Mouse (Mus musculus) limb, embryonic 14.5 days (tissue): ENCODE results near the gene Tmem259. TPM values are rescaled to one million over a fixed set of nuclear protein-coding genes. Genes with fewer than 3 reads are reported as not detected.

ENCODE experiments used
- ATAC-seq: fragments of 200-750 bp; cut with Nextera tagmentation; 2 replicates; pipeline ENCODE4 v1.8.0; 2017; ENCODE audit warnings: low read depth, moderate number of reproducible peaks, moderate TSS enrichment; ENCODE audit not compliant: low FRiP score
- DNase-seq: peaks from one replicate; pipeline ENCODE4 v3.0.0-alpha.2; 2015; ENCODE audit warnings: low spot score
- H3K27ac ChIP-seq: fragments of 300-500 bp; sonication (generic); replicated peaks from 2 replicates; pipeline ENCODE4 v1.5.1; 2014; ENCODE audit warnings: low read depth, mild to moderate bottlenecking, low read length, moderate library complexity, mixed read lengths
- H3K27me3 ChIP-seq: fragments of 300-500 bp; sonication (generic); 2 replicates; pipeline ENCODE4 v1.6.1; 2014; ENCODE audit warnings: low read length, mixed read lengths; ENCODE audit not compliant: control insufficient read depth, insufficient read depth
- H3K36me3 ChIP-seq: fragments of 300-500 bp; sonication (generic); 2 replicates; pipeline ENCODE4 v1.6.1; 2014; ENCODE audit warnings: mild to moderate bottlenecking, low read length, moderate library complexity, mixed read lengths; ENCODE audit not compliant: control insufficient read depth, insufficient read depth
- H3K4me1 ChIP-seq: fragments of 300-500 bp; sonication (generic); 2 replicates; pipeline ENCODE4 v1.6.1; 2014; ENCODE audit warnings: antibody characterized with exemption, low read length, mixed read lengths; ENCODE audit not compliant: control insufficient read depth, insufficient read depth
- H3K4me2 ChIP-seq: fragments of 300-500 bp; sonication (generic); replicated peaks from 2 replicates; pipeline ENCODE4 v1.6.1; 2014; ENCODE audit warnings: low read depth, mild to moderate bottlenecking, low read length, moderate library complexity; ENCODE audit not compliant: severe bottlenecking
- H3K4me3 ChIP-seq: fragments of 300-500 bp; sonication (generic); replicated peaks from 2 replicates; pipeline ENCODE4 v1.5.1; 2014; ENCODE audit warnings: low read length
- H3K9ac ChIP-seq: fragments of 300-500 bp; sonication (generic); 2 replicates; pipeline ENCODE4 v1.6.1; 2014; ENCODE audit warnings: mild to moderate bottlenecking, low read depth, low read length, moderate library complexity; ENCODE audit not compliant: severe bottlenecking
- H3K9me3 ChIP-seq: fragments of 300-500 bp; sonication (generic); 2 replicates; pipeline ENCODE4 v1.6.1; 2016; ENCODE audit warnings: low read length; ENCODE audit not compliant: control insufficient read depth
- POLR2A ChIP-seq: fragments of 200-500 bp; IDR thresholded peaks from 2 replicates; pipeline ENCODE4 v1.8.0; 2012; ENCODE audit warnings: inconsistent platforms, mild to moderate bottlenecking, moderate library complexity, borderline replicate concordance; ENCODE audit not compliant: insufficient read depth, insufficient read length; ENCODE audit errors: extremely low read depth
- WGBS: fragments of 180-500 bp; shearing (Covaris S2); extraction: QIAGEN DNeasy Blood & Tissue Kit; methylation state at CpG from one replicate; pipeline ENCODE4 v1.1.7; 2014; 5-methylcytosine and 5-hydroxymethylcytosine counted together
- polyA plus RNA-seq, 2 experiments: library from polyadenylated mRNA; depleted of rRNA in 1 of 2; stranded (reverse) in 1 of 2; unstranded in 1 of 2; fragments of >200 nt; fragmentation: Nextera tagmentation in 1 of 2; extraction: Ambion mirVana in 1 of 2; gene quantifications; 2 replicates each; pipeline versions ENCODE4 v1.2.1 to v1.2.3; 2012 to 2014

The Tmem259 gene
- polyA plus RNA-seq, 2 experiments = 24.5 to 260 TPM

DNA sequence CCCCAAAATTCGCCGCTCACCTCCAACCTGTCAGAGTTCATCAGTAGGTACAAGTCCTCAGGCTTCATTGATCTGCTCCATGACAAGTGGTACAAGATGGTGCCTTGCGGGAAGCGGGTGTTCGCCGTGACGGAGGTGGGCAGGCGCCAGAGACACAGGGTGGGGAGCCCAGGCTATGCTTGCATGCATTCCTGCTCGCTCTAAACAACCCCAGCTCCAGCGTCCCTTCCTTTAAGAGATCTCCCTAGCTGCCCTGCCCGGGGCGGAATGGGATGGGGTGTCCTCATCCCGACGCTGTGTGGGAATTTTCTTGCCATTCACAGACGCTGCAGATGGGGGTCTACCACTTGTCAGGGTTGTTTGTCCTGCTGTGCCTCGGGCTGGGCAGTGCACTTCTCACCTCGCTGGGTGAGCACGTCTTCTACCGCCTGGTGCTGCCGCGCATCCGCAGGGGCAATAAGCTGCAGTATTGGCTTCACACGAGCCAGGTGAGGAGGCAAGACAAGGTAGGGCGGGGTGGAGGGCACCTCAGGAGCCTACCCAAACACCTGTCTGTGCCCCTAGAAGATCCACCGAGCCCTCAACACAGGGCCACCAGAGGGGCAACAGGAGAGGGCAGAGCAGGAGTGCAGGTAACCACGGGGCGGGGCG is 7.9 kb downstream of the Tmem259 start:
- Histone ChIP-seq H3K4me3 (no peak overlapping the region), H3K9me3 (no peaks in the 10 kb centered on the region), H3K36me3 (peaks cover 54% of the 10 kb centered on the region), H3K4me1 (no peaks in the 10 kb centered on the region), H3K4me2 (no peak overlapping the region), H3K9ac (no peak overlapping the region), H3K27ac (no peak overlapping the region), H3K27me3 (no peaks in the 10 kb centered on the region)
- WGBS = 88% methylated on average over 28 of the region's 28 CpGs
- DNase-seq = no peak
- ATAC-seq = no peak
- TF ChIP-seq POLR2A = no peak

DNA sequence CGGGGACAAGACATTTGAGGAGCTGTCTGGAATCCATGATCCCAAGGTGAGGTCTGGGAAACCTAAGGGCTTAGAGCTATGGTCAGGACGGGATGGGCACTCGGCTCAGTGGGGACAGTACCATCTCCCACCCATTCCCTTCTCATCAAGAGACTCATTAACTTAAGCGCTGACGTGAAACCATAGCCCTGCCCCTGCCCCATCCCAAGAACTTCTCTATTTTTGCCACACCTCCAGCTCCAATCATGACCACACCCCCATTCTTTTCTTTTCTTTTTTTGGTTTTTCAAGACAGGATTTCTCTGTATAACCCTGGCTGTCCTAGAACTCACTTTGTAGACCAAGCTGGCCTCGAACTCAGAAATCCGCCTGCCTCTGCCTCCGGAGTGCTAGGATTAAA is 9.5 kb downstream of the Tmem259 start:
- Histone ChIP-seq H3K4me3 (no peak overlapping the region), H3K9me3 (no peaks in the 10 kb centered on the region), H3K4me1 (no peaks in the 10 kb centered on the region), H3K27me3 (no peaks in the 10 kb centered on the region), H3K4me2 (no peak overlapping the region), H3K9ac (no peak overlapping the region), H3K36me3 (peaks cover 50% of the 10 kb centered on the region), H3K27ac (no peak overlapping the region)
- no peak for TF ChIP-seq POLR2A
- no peak for ATAC-seq
- DNase-seq = no peak
- 83% methylated on average over 8 of the region's 8 CpGs for WGBS

DNA sequence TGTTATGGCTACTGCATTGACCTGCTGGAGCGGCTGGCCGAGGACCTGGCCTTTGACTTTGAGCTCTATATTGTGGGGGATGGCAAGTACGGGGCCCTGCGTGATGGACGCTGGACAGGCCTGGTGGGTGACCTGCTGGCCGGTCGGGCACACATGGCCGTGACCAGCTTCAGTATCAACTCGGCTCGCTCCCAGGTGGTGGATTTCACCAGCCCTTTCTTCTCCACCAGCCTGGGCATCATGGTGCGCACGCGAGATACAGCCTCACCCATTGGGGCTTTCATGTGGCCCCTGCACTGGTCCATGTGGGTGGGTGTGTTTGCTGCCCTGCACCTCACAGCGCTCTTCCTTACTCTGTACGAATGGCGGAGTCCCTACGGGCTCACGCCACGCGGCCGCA is 10.0 kb downstream of the Tmem259 start:
- WGBS = 92% methylated on average over 21 of the region's 21 CpGs
- Histone ChIP-seq H3K4me2 (no peak overlapping the region), H3K4me1 (no peaks in the 10 kb centered on the region), H3K27ac (no peak overlapping the region), H3K4me3 (no peak overlapping the region), H3K27me3 (no peaks in the 10 kb centered on the region), H3K36me3 (peaks cover 45% of the 10 kb centered on the region), H3K9ac (no peak overlapping the region), H3K9me3 (no peaks in the 10 kb centered on the region)
- no peak for TF ChIP-seq POLR2A
- ATAC-seq = no peak
- DNase-seq = no peak

DNA sequence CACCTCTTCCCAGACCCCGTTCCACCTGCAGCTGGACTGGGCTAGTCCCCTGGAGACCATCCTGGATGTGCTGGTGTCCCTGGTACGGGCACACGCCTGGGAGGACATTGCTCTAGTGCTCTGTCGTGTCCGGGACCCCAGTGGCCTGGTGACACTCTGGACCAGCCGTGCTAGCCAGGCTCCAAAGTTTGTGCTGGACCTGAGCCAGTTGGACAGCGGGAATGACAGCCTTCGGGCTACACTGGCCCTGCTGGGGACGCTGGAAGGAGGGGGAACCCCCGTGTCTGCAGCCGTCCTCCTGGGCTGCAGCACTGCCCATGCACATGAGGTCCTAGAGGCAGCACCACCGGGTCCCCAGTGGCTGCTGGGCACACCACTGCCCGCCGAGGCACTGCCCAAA is 11.3 kb downstream of the Tmem259 start:
- no peak overlapping the region for H3K27ac ChIP-seq
- WGBS = 62% methylated on average over 13 of the region's 14 CpGs
- no peak overlapping the region for H3K9ac ChIP-seq
- DNase-seq (no peak), ATAC-seq (no peak)
- no peaks in the 10 kb centered on the region for H3K4me1 ChIP-seq
- H3K9me3 ChIP-seq = no peaks in the 10 kb centered on the region
- no peaks in the 10 kb centered on the region for H3K27me3 ChIP-seq
- peaks cover 39% of the 10 kb centered on the region for H3K36me3 ChIP-seq
- TF ChIP-seq POLR2A = no peak
- no peak overlapping the region for H3K4me3 ChIP-seq
- H3K4me2 ChIP-seq = no peak overlapping the region

DNA sequence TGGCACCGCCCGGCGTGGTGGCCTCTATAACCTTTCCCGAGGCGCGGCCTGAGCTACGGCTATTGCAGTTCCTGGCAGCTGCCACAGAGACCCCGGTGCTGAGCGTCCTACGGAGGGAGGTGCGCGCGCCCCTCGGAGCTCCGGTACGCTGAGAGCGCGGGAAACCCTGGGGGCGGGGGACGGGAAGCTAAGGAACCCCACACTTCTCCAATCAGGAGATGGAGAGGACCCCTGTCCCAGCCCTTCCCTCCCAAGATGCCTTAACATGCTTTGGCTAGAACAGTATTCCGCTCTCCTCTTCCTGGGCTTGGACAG is 13.0 kb downstream of the Tmem259 start:
- DNase-seq (peak; percentile 29), ATAC-seq (peak; percentile 23; the same call in 1 of the 2 replicates)
- no peaks in the 10 kb centered on the region for H3K4me1 ChIP-seq
- peaks cover 39% of the 10 kb centered on the region for H3K36me3 ChIP-seq
- H3K9me3 ChIP-seq = no peaks in the 10 kb centered on the region
- TF ChIP-seq POLR2A = no peak
- H3K27ac ChIP-seq = no peak overlapping the region
- peak overlapping the region; percentile 87 for H3K4me2 ChIP-seq
- peak overlapping the region; percentile 63 for H3K9ac ChIP-seq
- WGBS = 4% methylated on average over 21 of the region's 21 CpGs
- no peaks in the 10 kb centered on the region for H3K27me3 ChIP-seq
- peak overlapping the region; percentile 44 for H3K4me3 ChIP-seq

DNA sequence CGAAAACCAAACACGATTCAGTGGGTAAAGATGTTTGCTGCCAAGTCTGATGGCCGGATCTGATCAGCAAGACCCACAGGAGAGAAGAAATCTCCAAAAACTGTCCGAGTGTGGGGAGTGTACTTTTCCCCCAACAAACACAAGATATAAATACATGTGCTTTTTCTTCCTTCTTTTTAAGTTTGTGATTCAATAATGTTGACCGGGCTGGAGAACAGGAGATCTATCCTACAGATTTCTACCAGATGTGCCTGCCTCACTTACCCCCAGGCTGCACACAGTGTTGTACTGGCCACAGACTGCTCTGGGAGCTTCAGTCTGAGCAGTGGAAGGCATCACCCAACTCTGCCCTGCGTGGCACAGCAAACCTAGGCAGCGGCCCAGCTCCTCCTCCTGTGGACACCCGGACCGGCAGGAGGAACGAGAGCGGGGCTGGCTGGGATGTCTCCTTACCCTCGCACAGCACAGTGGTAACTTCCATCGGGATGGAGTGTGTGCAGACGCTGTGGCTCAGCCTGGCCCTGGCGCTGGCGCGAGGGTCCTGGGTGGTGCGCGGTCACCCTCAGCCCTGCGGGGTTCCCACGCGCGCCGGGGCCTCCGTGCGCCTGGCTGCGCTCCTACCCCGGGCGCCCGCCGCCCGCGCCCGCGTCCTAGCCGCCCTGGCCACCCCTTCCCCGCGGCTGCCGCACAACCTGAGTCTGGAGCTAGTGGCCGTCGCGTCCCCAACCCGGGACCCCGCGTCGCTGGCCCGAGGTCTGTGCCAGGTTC is 13.5 kb downstream of the Tmem259 start, which contains the start of gene Grin3b:
Gene Grin3b, plus strand, starts transcription at position 301 of the 768 bp plus-strand sequence.
- no peak within 1 kb of the TSS for H3K27ac ChIP-seq

More for the DNA sequence above, 13.5 kb downstream of the Tmem259 start, which contains the start of gene Grin3b:
- Histone ChIP-seq H3K9ac (peak within 1 kb of the TSS; percentile 63), H3K4me3 (peak within 1 kb of the TSS; percentile 44), H3K9me3 (no peaks in the 10 kb centered on the region), H3K27me3 (no peaks in the 10 kb centered on the region), H3K4me2 (peak within 1 kb of the TSS; percentile 87), H3K36me3 (peaks cover 39% of the 10 kb centered on the region), H3K4me1 (no peaks in the 10 kb centered on the region)
- WGBS = 5% methylated on average over 42 of the region's 47 CpGs
- TF ChIP-seq POLR2A = no peak
- no peak for DNase-seq
- peak; percentile 13; the same call in 1 of the 2 replicates for ATAC-seq
